In genomic region chr17:27341952-27342890, GRCm38 (mm10) we compare ENCODE assay signal across 10 mouse cellular contexts.
DNase-seq lines count a peak whose midpoint lies in the region; ATAC-seq and TF ChIP-seq lines count a peak whose summit lies in the region.
"Had no signal": no experiment of that assay in that cellular context is flagged by ENCODE, and none has a peak within 500 bp of the region (broad histone marks: within the 10 kb centered on the region; RNA-seq: fewer than 3 reads in every experiment).

No protein-coding gene starts in this region.

- no peaks in the 10 kb centered on the region for H3K9me3 ChIP-seq in kidney, embryonic 15.5 days (replicated peaks)
- H3K9me3 ChIP-seq in liver, embryonic 12.5 days (replicated peaks) = no peaks in the 10 kb centered on the region

- TF ChIP-seq CTCF in gastrocnemius, adult 2 months (IDR thresholded peaks at IDR 0.05) = no peak

- no peak for DNase-seq in kidney, postnatal 36 days
- peak; percentile 55 for DNase-seq in T-cell, adult 2 months (ENCODE audit: low spot score)
- DNase-seq in spleen, postnatal 4 days (ENCODE audit: low spot score in 2 of 2) = peak; percentile 43 to 72
- no peak for DNase-seq in cerebellum, adult 8-10 months
- no peak for DNase-seq in gastrocnemius, adult 2 months
- DNase-seq: cerebellum, adult 18-20 months; kidney, postnatal 14 days had no signal

- H3K27ac ChIP-seq in kidney, embryonic 15.5 days = no peak overlapping the region
- peak overlapping the region; percentile 60 for H3K27ac ChIP-seq in liver, embryonic 12.5 days
- H3K27ac ChIP-seq in gastrocnemius, adult 2 months = no peak overlapping the region

- no peaks in the 10 kb centered on the region for H3K36me3 ChIP-seq in kidney, embryonic 15.5 days
- H3K36me3 ChIP-seq in liver, embryonic 12.5 days = no peaks in the 10 kb centered on the region

- intact Hi-C loops in gastrocnemius, adult 2 months (cut with DNase I) = no loop called here

- no peak overlapping the region for H3K4me3 ChIP-seq in kidney, embryonic 15.5 days (replicated peaks)
- peak overlapping the region; percentile 38 for H3K4me3 ChIP-seq in liver, embryonic 12.5 days
- no peak overlapping the region for H3K4me3 ChIP-seq in gastrocnemius, adult 2 months

- H3K9ac ChIP-seq in kidney, embryonic 15.5 days = no peak overlapping the region
- peak overlapping the region; percentile 44; the same call in 1 of the 2 replicates for H3K9ac ChIP-seq in liver, embryonic 12.5 days

- 0 out of 2 replicates have a peak overlapping the region, but pooled peaks have one; percentile 24 for H3K4me2 ChIP-seq in kidney, embryonic 15.5 days
- peak overlapping the region; percentile 62 for H3K4me2 ChIP-seq in liver, embryonic 12.5 days

- H3K27me3 ChIP-seq in kidney, embryonic 15.5 days = peaks cover 3% of the 10 kb centered on the region; the same call in 1 of the 2 replicates
- 0 out of 2 replicates have a peak, but pooled peaks cover 7% of the 10 kb centered on the region for H3K27me3 ChIP-seq in liver, embryonic 12.5 days (replicated peaks)

- H3K4me1 ChIP-seq in kidney, embryonic 15.5 days = peaks cover 10% of the 10 kb centered on the region; the same call in 1 of the 2 replicates
- H3K4me1 ChIP-seq in liver, embryonic 12.5 days = peaks cover 33% of the 10 kb centered on the region

- WGBS in kidney, embryonic 15.5 days = 60% methylated on average over 13 of the region's 14 CpGs
- WGBS in liver, embryonic 12.5 days (ENCODE audit: insufficient replicate concordance) = 15% methylated on average over 13 of the region's 14 CpGs

- ATAC-seq in kidney, embryonic 15.5 days (replicated peaks; ENCODE audit: low FRiP score) = no peak
- ATAC-seq in liver, embryonic 12.5 days = peak; percentile 54; the same call in 1 of the 2 replicates
- no peak for ATAC-seq in frontal cortex, adult (ENCODE audit: low TSS enrichment)

Comparison
In these comparisons a context has a peak if more than half of its experiments do, and no peak if none do; other contexts are left out.
1. DNase-seq: peak in T-cell, adult 2 months (single experiment) and spleen, postnatal 4 days (2 of 2); none in kidney, postnatal 36 days (0 of 2), cerebellum, adult 8-10 months (single experiment) and gastrocnemius, adult 2 months (single experiment).